Mouse (Mus musculus) bone marrow, adult 2 months (tissue): ENCODE results near the gene Get4. TPM values are rescaled to one million over a fixed set of nuclear protein-coding genes. Genes with fewer than 3 reads are reported as not detected.

Experiments
- H3K27ac ChIP-seq: fragments of 200-500 bp; 2 replicates; pipeline ENCODE4 v1.5.1; 2012; ENCODE audit warnings: low read depth, mild to moderate bottlenecking, control low read depth, inconsistent platforms, low read length; ENCODE audit not compliant: control insufficient read depth, poor library complexity, insufficient read depth
- H3K4me1 ChIP-seq: fragments of 200-500 bp; 2 replicates; pipeline ENCODE4 v1.6.1; 2011; ENCODE audit warnings: low read length; ENCODE audit not compliant: control insufficient read depth, insufficient read depth
- H3K4me3 ChIP-seq: fragments of 200-500 bp; replicated peaks from 2 replicates; pipeline ENCODE3; 2011; ENCODE audit warnings: mild to moderate bottlenecking, low read depth, low read length, control low read depth; ENCODE audit not compliant: control insufficient read depth
- CTCF ChIP-seq: fragments of 200-500 bp; IDR thresholded peaks from 2 replicates; pipeline ENCODE4 v1.5.1; 2011; ENCODE audit warnings: low read length, control low read depth; ENCODE audit not compliant: control insufficient read depth, insufficient read depth
- POLR2A ChIP-seq: fragments of 200-500 bp; IDR thresholded peaks from 2 replicates; pipeline ENCODE4 v1.6.1; 2011; ENCODE audit warnings: low read depth, mild to moderate bottlenecking, control low read depth, low read length, borderline replicate concordance; ENCODE audit not compliant: control insufficient read depth
- WGBS: fragments of 180-500 bp; shearing (Covaris S2); methylation state at CpG from one replicate; pipeline ENCODE4 v1.1.7; 2018; 5-methylcytosine and 5-hydroxymethylcytosine counted together
- polyA plus RNA-seq: library from polyadenylated mRNA; stranded (reverse); fragments of >200 nt; gene quantifications from 2 replicates; pipeline ENCODE4 v1.2.4, GENCODE M21; 2011; ENCODE audit warnings: low replicate concordance; ENCODE audit not compliant: missing spikeins, insufficient read depth, insufficient read length

Gene Get4
- polyA plus RNA-seq, 1 experiment, result 60.2 TPM

GRCm38 (mm10) chr5:139247767-139248166, 4.4 kb upstream of the Get4 start:
- Histone ChIP-seq H3K4me3 (no peak overlapping the region), H3K4me1 (no peaks in the 10 kb centered on the region), H3K27ac (no peak overlapping the region)
- no peak for TF ChIP-seq POLR2A
- WGBS, result 74% methylated on average over 3 of the region's 3 CpGs

GRCm38 (mm10) chr5:139248846-139249245, 3.3 kb upstream of the Get4 start:
- TF ChIP-seq CTCF (no peak), POLR2A (no peak)
- no peak overlapping the region for H3K4me3 ChIP-seq
- no peak overlapping the region for H3K27ac ChIP-seq
- H3K4me1 ChIP-seq, result peaks cover 4% of the 10 kb centered on the region
- 81% methylated on average over 3 of the region's 3 CpGs for WGBS

DNA sequence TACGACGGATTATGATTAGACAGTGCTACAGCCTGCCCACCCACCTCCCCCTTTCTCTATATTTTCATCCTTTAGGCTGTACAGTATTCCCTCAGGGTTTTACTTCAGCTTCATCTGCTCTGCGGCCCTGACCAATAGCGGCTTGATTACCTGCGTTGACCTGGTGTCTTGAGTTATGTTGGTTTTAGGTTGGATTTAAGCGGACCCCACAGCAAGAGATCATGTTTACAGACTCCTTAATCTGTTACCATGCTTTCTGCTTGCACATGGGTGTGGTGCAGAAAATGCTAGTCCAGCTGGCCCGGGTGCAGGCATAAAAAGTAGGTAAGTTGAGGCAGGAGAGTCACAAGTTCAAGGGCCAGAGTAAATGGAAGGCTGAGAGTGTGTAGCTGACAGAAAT, 845 bp upstream of the Get4 start:
- WGBS, result 86% methylated on average over 7 of the region's 7 CpGs

DNA sequence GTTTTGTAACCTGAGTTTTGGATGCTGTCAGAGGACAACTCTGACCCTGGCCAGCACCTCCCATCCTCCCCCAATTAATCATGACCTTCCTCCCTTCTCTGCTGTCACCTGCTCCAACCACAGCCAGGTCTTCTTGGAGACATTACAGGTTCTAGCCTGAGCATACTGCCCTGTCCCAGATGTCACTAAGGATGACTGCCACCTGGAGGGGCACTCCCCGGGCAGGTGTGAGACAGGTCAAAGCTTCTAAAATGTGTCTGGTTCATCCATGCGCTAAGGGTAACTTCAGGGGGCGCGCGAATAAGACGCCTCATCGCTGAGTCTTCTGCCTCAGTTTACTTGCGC, 416 bp upstream of the Get4 start:
- Histone ChIP-seq H3K27ac (peak overlapping the region; percentile 9; the same call in 1 of the 2 replicates), H3K4me1 (peaks cover 6% of the 10 kb centered on the region), H3K4me3 (peak overlapping the region; percentile 34)
- under 1% methylated on average over 8 of the region's 8 CpGs for WGBS
- TF ChIP-seq CTCF (no peak), POLR2A (no peak)

More for the DNA sequence above, 845 bp upstream of the Get4 start:
- H3K27ac ChIP-seq, result no peak overlapping the region
- H3K4me1 ChIP-seq, result peaks cover 5% of the 10 kb centered on the region
- H3K4me3 ChIP-seq, result no peak overlapping the region
- TF ChIP-seq CTCF (no peak), POLR2A (no peak)

DNA sequence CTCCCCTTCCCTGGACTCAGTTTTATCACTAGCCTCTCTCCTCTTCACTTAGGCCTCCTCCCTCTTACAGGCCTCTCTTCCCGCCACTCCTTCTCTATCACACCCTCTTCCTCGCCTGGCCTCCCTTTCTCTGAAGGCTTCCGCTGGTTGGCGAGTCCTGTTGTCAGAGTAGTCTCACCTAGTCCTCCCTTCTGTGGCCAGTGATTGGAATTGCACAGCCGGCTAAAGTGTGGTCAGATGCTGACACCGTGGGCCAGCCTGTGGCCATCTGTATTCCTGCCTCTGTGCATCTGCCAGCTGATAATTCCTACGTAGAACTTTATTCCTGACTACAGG, 754 bp downstream of the Get4 start:
- TF ChIP-seq CTCF (no peak), POLR2A (no peak)
- H3K4me1 ChIP-seq, result peaks cover 6% of the 10 kb centered on the region
- 1% methylated on average over 7 of the region's 7 CpGs for WGBS
- H3K4me3 ChIP-seq, result peak overlapping the region; percentile 82
- H3K27ac ChIP-seq, result peak overlapping the region; percentile 92

DNA sequence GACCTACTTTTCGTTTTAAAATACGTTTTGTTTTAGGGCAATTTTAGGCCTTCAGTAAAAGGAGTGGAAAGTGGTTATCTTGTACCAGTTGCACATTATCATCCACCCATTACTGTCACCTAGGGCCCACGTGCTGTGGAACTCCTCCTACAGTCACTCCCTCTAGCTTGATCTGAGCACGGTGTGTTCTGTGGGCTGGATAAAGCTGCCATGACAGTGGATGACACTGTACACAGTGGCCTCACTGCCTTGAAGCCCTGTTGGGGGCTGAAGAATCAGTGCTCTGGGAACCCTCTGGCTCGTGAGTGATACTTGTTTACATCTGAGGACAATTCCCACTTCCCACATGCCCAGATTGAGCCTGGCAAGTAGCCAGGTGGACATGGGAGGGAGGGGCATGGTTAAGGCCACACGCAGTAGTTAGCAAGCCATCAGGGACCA, 1.2 kb downstream of the Get4 start:
- peaks cover 6% of the 10 kb centered on the region for H3K4me1 ChIP-seq
- H3K27ac ChIP-seq, result peak overlapping the region; percentile 30
- 3% methylated on average over 6 of the region's 6 CpGs for WGBS
- peak overlapping the region; percentile 82 for H3K4me3 ChIP-seq
- TF ChIP-seq CTCF, result no peak
- no peak for TF ChIP-seq POLR2A

DNA sequence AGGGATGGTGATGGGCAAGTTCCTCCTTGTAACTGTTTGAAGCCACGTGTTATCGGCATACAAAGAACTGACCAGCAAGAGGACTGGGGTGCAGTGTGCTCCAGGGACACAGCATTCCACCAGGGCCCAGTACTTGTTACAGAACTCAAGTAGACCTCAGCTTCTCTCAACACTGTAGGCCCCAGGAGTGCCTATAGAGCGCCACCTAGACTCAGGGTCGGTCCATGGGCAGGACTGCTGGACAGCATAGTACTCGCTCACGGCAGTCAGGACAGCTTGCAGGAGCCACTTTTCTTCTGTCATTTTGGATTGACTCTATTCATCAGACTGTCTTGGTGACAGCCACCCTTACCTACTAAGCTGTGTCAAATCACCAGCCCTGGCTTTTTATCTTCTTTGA, 2.8 kb downstream of the Get4 start:
- H3K27ac ChIP-seq, result no peak overlapping the region
- H3K4me3 ChIP-seq, result no peak overlapping the region
- TF ChIP-seq POLR2A, result no peak
- 76% methylated on average over 6 of the region's 6 CpGs for WGBS
- peaks cover 6% of the 10 kb centered on the region for H3K4me1 ChIP-seq

DNA sequence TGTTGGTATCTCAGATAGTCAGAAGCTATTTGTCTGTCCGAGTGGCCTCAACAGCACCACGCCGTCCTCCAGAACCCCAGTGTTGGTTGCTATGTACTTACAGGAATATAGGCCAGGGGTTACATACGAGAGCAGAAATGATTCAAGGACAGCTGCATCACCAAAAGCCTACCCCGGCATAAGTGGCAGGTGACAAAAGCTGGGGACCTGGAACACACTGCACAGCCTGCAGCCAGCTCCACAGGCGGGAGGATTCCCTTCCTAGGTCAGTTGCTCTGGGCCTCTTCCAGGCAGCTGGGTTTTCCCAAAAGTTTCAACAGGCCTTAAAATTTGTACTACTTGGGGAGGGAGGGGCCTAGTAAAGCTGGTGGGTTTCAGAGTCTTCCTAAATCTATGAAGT, 3.7 kb downstream of the Get4 start:
- TF ChIP-seq POLR2A (no peak), CTCF (no peak)
- Histone ChIP-seq H3K4me3 (no peak overlapping the region), H3K27ac (no peak overlapping the region), H3K4me1 (peaks cover 6% of the 10 kb centered on the region)
- 89% methylated on average over 6 of the region's 6 CpGs for WGBS

DNA sequence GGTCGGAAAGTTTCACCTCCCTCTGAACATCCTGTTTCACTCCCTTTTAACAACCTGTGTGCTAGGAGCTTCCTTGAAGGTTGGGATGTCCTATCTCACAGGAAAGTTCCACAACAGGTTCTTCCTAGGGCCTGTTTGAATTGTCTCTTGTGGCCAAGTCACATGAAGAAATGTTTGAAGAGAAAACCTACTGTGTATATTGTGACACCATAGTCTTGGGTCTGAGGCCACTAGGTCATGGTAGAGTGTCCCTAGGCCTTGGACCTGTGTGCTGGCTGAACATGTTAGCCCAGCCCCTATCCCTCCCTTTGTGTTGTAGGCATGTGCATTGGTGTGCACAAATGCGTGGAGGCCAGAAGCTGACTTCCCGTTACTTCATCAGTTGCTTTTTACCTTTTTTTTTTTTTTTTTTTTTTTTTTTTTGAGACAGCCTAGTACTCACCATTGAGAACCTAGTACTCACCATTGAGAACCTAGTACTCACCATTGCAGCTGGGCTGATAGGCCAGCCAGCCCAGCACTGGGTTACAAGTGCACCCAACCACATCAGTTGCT, 4.2 kb downstream of the Get4 start:
- 43% methylated on average over 3 of the region's 3 CpGs for WGBS
- Histone ChIP-seq H3K4me1 (peaks cover 6% of the 10 kb centered on the region), H3K4me3 (no peak overlapping the region), H3K27ac (no peak overlapping the region)
- TF ChIP-seq POLR2A (no peak), CTCF (no peak)

DNA sequence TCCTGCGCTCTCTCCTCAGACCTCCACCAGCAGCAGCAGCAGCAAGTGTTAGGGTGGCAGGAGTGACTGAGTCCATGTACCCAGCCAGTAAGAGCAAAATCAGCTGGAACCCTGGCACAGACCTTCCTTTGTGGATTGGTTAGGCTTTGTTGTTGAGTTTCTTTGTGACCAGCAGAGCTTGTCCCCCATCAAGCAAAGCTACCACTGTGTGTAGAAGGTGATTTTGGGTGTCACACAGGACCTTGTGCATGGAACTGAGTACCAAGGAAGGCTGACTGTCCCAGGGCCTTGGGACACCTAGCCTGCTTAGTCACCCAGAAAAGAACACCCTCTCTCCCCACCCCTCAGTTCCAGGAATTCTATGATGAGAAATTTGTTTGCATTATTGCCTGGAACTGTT, 5.1 kb downstream of the Get4 start:
- Histone ChIP-seq H3K4me3 (no peak overlapping the region), H3K4me1 (peaks cover 6% of the 10 kb centered on the region), H3K27ac (no peak overlapping the region)
- TF ChIP-seq POLR2A, result no peak
- no peak for TF ChIP-seq CTCF
- WGBS, result 98% methylated on average over 1 of the region's 1 CpGs
